Mouse (Mus musculus) embryo, embryonic 11.5 days (tissue): ENCODE measurements around the gene Gm16434.
"Not testable (repeated sequence)": the region's sequence is repeated elsewhere in the genome, so short reads cannot be mapped to it uniquely, and the experiment has no call there.

ENCODE experiments used
- DNase-seq: peaks from one replicate; pipeline ENCODE4 v3.0.0-alpha.2; 2012; ENCODE audit warnings: low read depth, low spot score

Gene Gm16434

DNA sequence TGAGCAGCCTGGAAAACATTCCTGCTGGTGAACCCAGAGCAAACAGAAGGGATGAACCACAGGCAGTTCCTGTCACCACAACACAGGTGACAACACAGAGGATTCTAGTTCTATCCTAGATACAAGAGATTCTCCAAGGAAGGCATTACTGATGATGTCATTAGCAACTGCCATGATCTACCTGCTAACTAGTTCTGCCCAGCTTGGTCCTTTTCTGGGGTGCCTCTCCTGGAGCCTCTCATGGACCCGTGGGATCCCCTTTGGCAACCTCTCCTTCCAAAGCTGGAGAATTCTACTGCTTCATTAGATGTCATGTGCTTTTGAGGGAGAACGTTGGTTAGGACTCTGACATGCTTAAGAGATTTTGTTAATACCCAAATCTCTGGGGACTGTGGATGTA, at the start of gene Gm16434:
Gene Gm16434, minus strand, starts transcription at position 101 of the 400 bp plus-strand sequence.
- DNase-seq: not testable (repeated sequence)

DNA sequence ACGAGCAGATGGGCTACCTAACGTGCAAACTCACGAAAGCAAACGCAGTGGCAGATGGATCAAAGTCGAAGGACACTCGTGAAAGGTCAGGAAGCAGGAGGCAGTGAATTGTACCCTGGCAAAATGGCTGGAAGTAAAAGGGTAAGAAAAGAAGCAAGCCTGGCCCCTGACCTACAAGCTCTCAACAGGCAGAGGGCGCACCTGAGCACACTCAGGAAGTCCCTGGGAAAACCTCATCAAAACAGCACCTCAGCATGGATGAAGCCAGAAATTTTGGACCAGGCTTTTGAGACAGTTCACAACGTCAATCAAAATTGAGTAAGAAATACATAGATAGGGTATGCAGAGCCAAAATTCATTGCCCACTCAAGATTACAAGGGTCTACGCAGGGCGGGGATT, 49.2 kb upstream of the Gm16434 start:
- DNase-seq: not testable (repeated sequence)

DNA sequence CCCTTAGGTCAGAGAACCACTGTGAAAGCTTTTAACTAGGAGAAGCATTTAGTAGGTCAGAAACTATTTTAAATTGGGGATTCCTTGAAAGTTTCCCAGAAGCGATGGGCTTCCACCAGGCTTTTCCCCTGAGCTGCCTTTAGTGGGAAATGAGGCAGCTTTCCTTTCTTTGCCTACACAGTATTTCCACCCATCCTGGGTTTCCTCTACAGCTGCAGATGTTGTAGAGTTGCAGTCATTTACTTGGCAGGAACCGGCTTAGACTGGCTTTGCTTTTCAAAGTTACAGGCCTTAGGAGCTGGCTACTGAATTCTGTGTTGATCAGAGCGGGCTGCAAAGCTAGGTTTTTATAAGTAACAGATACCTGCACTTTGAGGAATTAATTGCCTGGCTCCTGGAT, 5.7 kb upstream of the Gm16434 start:
- not testable (repeated sequence) for DNase-seq

DNA sequence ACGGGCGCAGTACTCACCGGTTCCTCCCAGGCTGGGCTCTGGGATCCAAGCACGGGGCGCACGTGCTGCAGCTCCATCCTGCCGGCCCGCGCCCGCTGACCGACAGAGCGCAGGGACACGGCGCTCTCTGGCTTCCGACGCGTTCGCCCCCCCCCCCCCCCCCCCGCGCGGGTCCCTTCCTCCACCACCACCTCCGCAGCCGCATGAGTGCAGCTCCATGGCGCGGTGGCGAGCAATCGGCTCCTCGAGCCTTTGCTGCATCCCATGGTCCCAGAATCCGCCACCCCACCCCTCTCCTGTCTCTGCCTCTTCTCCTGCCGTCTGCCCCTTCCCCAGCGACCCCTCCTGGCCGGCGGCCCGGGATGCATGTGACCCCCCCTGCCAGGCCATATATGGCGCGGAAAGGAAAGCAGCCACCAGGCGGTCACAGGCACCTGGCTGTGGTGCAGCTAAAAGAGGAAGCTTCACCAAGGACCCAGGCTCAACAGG, 19.8 kb downstream of the Gm16434 start, which contains the start of gene Gm3512:
Gene Gm3512, minus strand, starts transcription at position 51 of the 489 bp plus-strand sequence.
- not testable (repeated sequence) for DNase-seq
